Mouse (Mus musculus) neural tube, embryonic 14.5 days (tissue): Measurements from ENCODE around the gene Mecr. TPM values are rescaled to one million over a fixed set of nuclear protein-coding genes. Genes with fewer than 3 reads are reported as not detected.
A peak's percentile ranks its signal among the peaks of the same experiment; 100 is the strongest.

Experiments
- ATAC-seq: fragments of 200-750 bp; cut with Nextera tagmentation; 2 replicates; pipeline ENCODE4 v1.8.0; 2017; ENCODE audit warnings: low read depth, mild to moderate bottlenecking, moderate TSS enrichment, moderate library complexity
- H3K27ac ChIP-seq: fragments of 300-500 bp; sonication (generic); 2 replicates; pipeline ENCODE4 v1.5.1; 2014; ENCODE audit warnings: low read depth, mild to moderate bottlenecking, control low read depth, low read length, moderate library complexity, mixed read lengths
- H3K27me3 ChIP-seq: fragments of 300-500 bp; sonication (generic); 2 replicates; pipeline ENCODE4 v1.6.1; 2014; ENCODE audit warnings: low read length; ENCODE audit not compliant: control insufficient read depth, insufficient read depth
- H3K36me3 ChIP-seq: fragments of 300-500 bp; sonication (generic); 2 replicates; pipeline ENCODE4 v1.6.1; 2014; ENCODE audit warnings: low read length, mixed read lengths; ENCODE audit not compliant: control insufficient read depth, insufficient read depth
- H3K4me1 ChIP-seq: fragments of 300-500 bp; sonication (generic); 2 replicates; pipeline ENCODE4 v1.6.1; 2014; ENCODE audit warnings: low read length; ENCODE audit not compliant: control insufficient read depth, insufficient read depth
- H3K4me2 ChIP-seq: fragments of 300-500 bp; sonication (generic); 2 replicates; pipeline ENCODE4 v1.6.1; 2014; ENCODE audit warnings: mild to moderate bottlenecking, low read depth, low read length, control low read depth
- H3K4me3 ChIP-seq: fragments of 300-500 bp; sonication (generic); 2 replicates; pipeline ENCODE4 v1.5.1; 2014; ENCODE audit warnings: low read depth, low read length, control low read depth, mixed read lengths
- H3K9ac ChIP-seq: fragments of 300-500 bp; sonication (generic); replicated peaks from 2 replicates; pipeline ENCODE4 v1.6.1; 2014; ENCODE audit warnings: low read depth, mild to moderate bottlenecking, control low read depth, low read length, mixed read lengths
- H3K9me3 ChIP-seq: fragments of 300-500 bp; sonication (generic); 2 replicates; pipeline ENCODE4 v1.6.1; 2016; ENCODE audit warnings: low read length; ENCODE audit not compliant: control insufficient read depth
- WGBS: fragments of 180-500 bp; shearing (Covaris S2); extraction: QIAGEN DNeasy Blood & Tissue Kit; methylation state at CpG from one replicate; pipeline ENCODE4 v1.1.7; 2014; 5-methylcytosine and 5-hydroxymethylcytosine counted together
- polyA plus RNA-seq: library from polyadenylated mRNA; unstranded; fragments of >200 nt; fragmentation: Nextera tagmentation; extraction: Ambion mirVana; gene quantifications from 2 replicates; pipeline ENCODE4 v1.2.1, GENCODE M21; 2014

The Mecr gene
- polyA plus RNA-seq, 1 experiment from 2014 or later = 34.9 TPM

DNA sequence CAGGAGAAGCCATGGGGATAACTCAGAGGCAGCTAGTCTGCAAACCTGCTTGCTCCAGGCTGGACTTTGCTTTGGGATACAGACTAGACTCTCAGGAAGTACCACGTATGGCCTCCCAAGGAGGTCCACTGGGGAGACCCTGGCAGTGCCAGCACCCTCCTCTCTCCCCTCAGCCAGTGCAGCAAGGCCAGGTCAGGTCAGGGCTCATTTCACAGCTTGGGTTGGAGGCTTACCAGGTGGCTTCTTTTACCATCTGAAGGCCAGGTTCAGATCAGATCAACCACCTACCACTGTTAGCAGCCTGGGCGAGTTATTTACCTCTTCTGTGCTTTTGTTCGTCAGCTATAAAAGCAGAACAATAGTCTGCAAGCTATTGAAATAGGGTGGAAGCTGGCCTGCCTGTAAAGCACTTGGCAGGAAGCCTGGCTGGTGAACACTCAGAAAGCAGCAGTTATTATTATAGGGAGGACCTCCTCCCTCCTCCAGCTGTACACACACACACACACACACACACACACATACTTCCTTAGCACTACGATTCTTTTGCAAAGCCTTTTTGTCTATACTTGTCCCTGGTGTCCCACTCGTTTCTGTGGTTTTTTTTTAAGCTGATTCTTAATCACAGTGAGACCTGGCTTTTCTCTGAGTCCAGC is 6.8 kb downstream of the Mecr start:
- no peaks in the 10 kb centered on the region for H3K36me3 ChIP-seq
- H3K27me3 ChIP-seq = no peaks in the 10 kb centered on the region
- WGBS = 3% methylated on average over 5 of the region's 5 CpGs
- no peak overlapping the region for H3K9ac ChIP-seq
- no peak overlapping the region for H3K4me2 ChIP-seq
- no peak overlapping the region for H3K4me3 ChIP-seq
- no peak for ATAC-seq
- H3K9me3 ChIP-seq = no peaks in the 10 kb centered on the region
- no peaks in the 10 kb centered on the region for H3K4me1 ChIP-seq
- peak overlapping the region; percentile 62; the same call in 1 of the 2 replicates for H3K27ac ChIP-seq

GRCm38 (mm10) chr4:131854950-131855349 is 11.7 kb downstream of the Mecr start:
- Histone ChIP-seq H3K27me3 (no peaks in the 10 kb centered on the region), H3K9me3 (no peaks in the 10 kb centered on the region), H3K9ac (no peak overlapping the region), H3K27ac (no peak overlapping the region), H3K36me3 (no peaks in the 10 kb centered on the region), H3K4me3 (no peak overlapping the region), H3K4me2 (no peak overlapping the region), H3K4me1 (no peaks in the 10 kb centered on the region)
- no peak for ATAC-seq
- 87% methylated on average over 5 of the region's 5 CpGs for WGBS

DNA sequence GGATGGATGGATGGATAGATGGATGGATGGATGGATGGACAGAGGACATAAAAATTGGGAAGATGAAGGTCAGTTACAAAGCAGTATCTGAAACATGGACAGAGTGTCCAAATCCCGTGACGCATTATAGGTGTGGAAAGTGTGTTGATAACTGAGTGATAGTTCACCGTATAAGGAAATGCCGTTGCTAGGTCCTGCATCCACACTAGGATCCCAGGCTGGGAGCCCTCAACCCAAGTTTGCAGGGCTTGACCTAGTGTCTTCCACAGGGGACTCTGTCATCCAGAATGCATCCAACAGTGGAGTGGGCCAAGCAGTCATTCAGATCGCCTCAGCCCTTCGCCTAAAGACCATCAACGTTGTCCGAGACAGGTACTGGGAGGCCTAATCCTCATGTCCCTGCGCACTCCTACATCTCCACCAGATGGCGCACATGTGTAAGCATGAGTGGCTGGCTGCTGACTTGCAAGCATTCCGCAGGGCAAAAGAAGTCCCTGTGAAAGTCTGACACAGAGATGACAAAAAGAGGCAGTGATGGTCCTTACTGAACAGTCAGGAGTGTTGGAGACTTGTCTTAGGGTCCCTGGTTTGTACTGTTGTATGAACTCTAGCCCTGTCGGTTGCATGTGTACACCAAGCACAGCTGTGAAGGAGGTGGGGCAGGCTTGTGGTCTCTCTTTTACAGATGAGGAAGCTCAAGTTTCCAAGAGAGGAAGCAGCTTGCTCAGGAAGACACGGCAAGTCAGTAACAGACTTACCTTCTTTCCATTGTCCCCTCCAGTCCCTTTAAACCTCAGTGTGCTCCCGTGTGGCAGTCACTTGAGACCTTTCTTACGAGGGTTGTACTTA is 17.4 kb downstream of the Mecr start:
- no peaks in the 10 kb centered on the region for H3K27me3 ChIP-seq
- H3K36me3 ChIP-seq = no peaks in the 10 kb centered on the region; the same call in 1 of the 2 replicates
- WGBS = 52% methylated on average over 15 of the region's 15 CpGs
- no peak overlapping the region for H3K27ac ChIP-seq
- ATAC-seq = no peak
- H3K9me3 ChIP-seq = no peaks in the 10 kb centered on the region
- H3K4me1 ChIP-seq = no peaks in the 10 kb centered on the region
- no peak overlapping the region for H3K4me3 ChIP-seq
- no peak overlapping the region for H3K4me2 ChIP-seq
- H3K9ac ChIP-seq = no peak overlapping the region

GRCm38 (mm10) chr4:131861341-131861739 is 18.1 kb downstream of the Mecr start:
- no peak overlapping the region for H3K4me3 ChIP-seq
- no peaks in the 10 kb centered on the region; the same call in 1 of the 2 replicates for H3K36me3 ChIP-seq
- H3K4me1 ChIP-seq = no peaks in the 10 kb centered on the region
- H3K27me3 ChIP-seq = no peaks in the 10 kb centered on the region
- no peak overlapping the region for H3K4me2 ChIP-seq
- H3K9me3 ChIP-seq = no peaks in the 10 kb centered on the region
- no peak for ATAC-seq
- WGBS = 89% methylated on average over 4 of the region's 4 CpGs
- H3K27ac ChIP-seq = no peak overlapping the region
- H3K9ac ChIP-seq = no peak overlapping the region

GRCm38 (mm10) chr4:131872672-131873292 is 29.5 kb downstream of the Mecr start:
- peak overlapping the region; percentile 98 for H3K4me3 ChIP-seq
- H3K9ac ChIP-seq = peak overlapping the region; percentile 65
- H3K27ac ChIP-seq = peak overlapping the region; percentile 18; the same call in 1 of the 2 replicates
- H3K4me2 ChIP-seq = peak overlapping the region; percentile 59
- H3K9me3 ChIP-seq = no peaks in the 10 kb centered on the region
- 13% methylated on average over 11 of the region's 11 CpGs for WGBS
- no peaks in the 10 kb centered on the region for H3K36me3 ChIP-seq
- peaks cover 27% of the 10 kb centered on the region for H3K4me1 ChIP-seq
- peaks cover 4% of the 10 kb centered on the region; the same call in 1 of the 2 replicates for H3K27me3 ChIP-seq
- peak; percentile 21; the same call in 1 of the 2 replicates for ATAC-seq

- H3K9ac ChIP-seq = peak within 1 kb of the TSS; percentile 100
- no peaks in the 10 kb centered on the region for H3K36me3 ChIP-seq
- under 1% methylated on average over 74 of the region's 116 CpGs for WGBS
- H3K27ac ChIP-seq = peak within 1 kb of the TSS; percentile 99
- H3K4me3 ChIP-seq = peak within 1 kb of the TSS; percentile 98
- peak; percentile 94 for ATAC-seq
- H3K27me3 ChIP-seq = peaks cover 4% of the 10 kb centered on the region; the same call in 1 of the 2 replicates
- H3K9me3 ChIP-seq = no peaks in the 10 kb centered on the region
- H3K4me2 ChIP-seq = peak within 1 kb of the TSS; percentile 95
- H3K4me1 ChIP-seq = peaks cover 31% of the 10 kb centered on the region
Observed at GRCm38 (mm10) chr4:131873293-131874168, 30.3 kb downstream of the Mecr start, which contains the start of gene Srsf4. Gene Srsf4, plus strand, starts transcription at chr4:131873617.

DNA sequence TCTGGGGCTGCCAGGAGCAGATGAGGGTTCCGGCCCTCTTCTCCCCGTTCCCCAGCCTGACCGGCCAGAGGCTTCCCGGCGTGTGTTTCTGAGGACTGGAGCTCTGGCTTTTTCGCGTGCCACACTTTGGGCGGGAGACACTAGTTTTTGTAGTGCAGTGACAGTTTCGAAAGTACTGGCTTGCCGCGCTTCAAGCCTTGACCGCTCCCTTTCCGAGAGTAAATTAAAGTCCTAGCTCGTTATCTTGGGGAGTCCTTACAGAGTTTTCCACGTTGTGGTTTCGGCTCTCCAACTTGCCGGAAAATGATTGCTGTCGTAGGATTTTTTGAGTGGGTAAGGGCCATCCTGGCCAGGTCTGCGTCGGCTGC is 30.9 kb downstream of the Mecr start:
- no peak for ATAC-seq
- peaks cover 31% of the 10 kb centered on the region for H3K4me1 ChIP-seq
- peak overlapping the region; percentile 99 for H3K27ac ChIP-seq
- H3K36me3 ChIP-seq = no peaks in the 10 kb centered on the region
- peak overlapping the region; percentile 100 for H3K9ac ChIP-seq
- H3K27me3 ChIP-seq = peaks cover 4% of the 10 kb centered on the region; the same call in 1 of the 2 replicates
- H3K9me3 ChIP-seq = no peaks in the 10 kb centered on the region
- H3K4me2 ChIP-seq = peak overlapping the region; percentile 95
- WGBS = 0% methylated on average over 19 of the region's 20 CpGs
- peak overlapping the region; percentile 98 for H3K4me3 ChIP-seq

- H3K36me3 ChIP-seq = no peaks in the 10 kb centered on the region
- no peak for ATAC-seq
- peaks cover 31% of the 10 kb centered on the region for H3K4me1 ChIP-seq
- H3K27ac ChIP-seq = peak overlapping the region; percentile 99
- H3K9ac ChIP-seq = peak overlapping the region; percentile 100
- no peaks in the 10 kb centered on the region for H3K9me3 ChIP-seq
- 3% methylated on average over 11 of the region's 11 CpGs for WGBS
- peak overlapping the region; percentile 95 for H3K4me2 ChIP-seq
- peak overlapping the region; percentile 98 for H3K4me3 ChIP-seq
- H3K27me3 ChIP-seq = peaks cover 4% of the 10 kb centered on the region; the same call in 1 of the 2 replicates
Observed at GRCm38 (mm10) chr4:131874567-131874966, 31.3 kb downstream of the Mecr start.
